Mouse (Mus musculus) CH12.LX (cell line): Measurements from ENCODE around the gene Apba1.

ENCODE experiments used
- ETS1 ChIP-seq: conservative IDR thresholded peaks from 2 replicates; pipeline ENCODE4 v1.6.1; 2012; ENCODE audit warnings: low read depth, mild to moderate bottlenecking, inconsistent platforms, low read length, improper control_type of control experiment, moderate library complexity
- SIN3A ChIP-seq: IDR thresholded peaks from 2 replicates; pipeline ENCODE4 v1.6.1; 2012; ENCODE audit warnings: low read length, improper control_type of control experiment, inconsistent platforms
- ZNF384 ChIP-seq: IDR thresholded peaks from 2 replicates; pipeline ENCODE4 v1.6.1; 2012; ENCODE audit warnings: low read depth, low read length, improper control_type of control experiment, inconsistent platforms

DNA sequence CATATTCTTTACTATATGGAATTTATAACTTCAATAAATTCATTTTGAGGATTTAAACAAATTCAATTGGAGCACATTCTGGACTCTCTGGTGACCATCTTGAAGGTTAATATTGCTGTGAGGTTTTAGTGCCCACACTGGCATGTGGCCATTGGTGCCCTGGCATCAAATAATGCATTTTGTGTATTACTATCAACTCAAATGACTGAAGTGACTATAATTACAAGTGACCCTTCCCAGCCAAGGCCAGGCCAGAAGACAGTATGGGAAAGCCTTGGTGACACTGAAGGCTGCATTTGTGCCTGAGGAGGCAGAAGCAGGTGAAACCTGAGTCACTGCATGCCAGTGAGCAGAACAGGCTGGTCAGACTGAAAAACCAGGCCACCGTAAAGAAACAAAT, 50.5 kb downstream of the Apba1 start:
- no peak for TF ChIP-seq ZNF384
- TF ChIP-seq SIN3A: no peak
- no peak for TF ChIP-seq ETS1
